Mouse (Mus musculus) ES-Bruce4 (cell line): ENCODE results near the gene Clcf1. TPM values are rescaled to one million over a fixed set of nuclear protein-coding genes. Genes with fewer than 3 reads are reported as not detected.

Source experiments
- H3K27ac ChIP-seq: 2 replicates; pipeline ENCODE4 v1.5.1; 2012; ENCODE audit warnings: low read length, inconsistent platforms; ENCODE audit not compliant: insufficient read depth
- H3K27me3 ChIP-seq: 2 replicates; pipeline ENCODE4 v1.6.1; 2012; ENCODE audit warnings: mild to moderate bottlenecking, low read length, inconsistent platforms; ENCODE audit not compliant: control insufficient read depth, poor library complexity, insufficient read depth, severe bottlenecking
- H3K36me3 ChIP-seq: 2 replicates; pipeline ENCODE4 v1.6.1; 2012; ENCODE audit warnings: inconsistent platforms, mild to moderate bottlenecking, low read length, moderate library complexity; ENCODE audit not compliant: control insufficient read depth, poor library complexity, insufficient read depth, severe bottlenecking
- H3K4me1 ChIP-seq: one replicate; pipeline ENCODE4 v1.8.1; 2011; ENCODE audit warnings: low read length; ENCODE audit not compliant: control insufficient read depth, insufficient read depth
- H3K4me3 ChIP-seq: 2 replicates; pipeline ENCODE4 v1.5.1; 2011; ENCODE audit warnings: low read depth, mild to moderate bottlenecking, low read length
- H3K9ac ChIP-seq: 2 replicates; pipeline ENCODE4 v1.6.1; 2012; ENCODE audit warnings: low read depth, mild to moderate bottlenecking, inconsistent platforms; ENCODE audit not compliant: poor library complexity, severe bottlenecking
- H3K9me3 ChIP-seq: replicated peaks from 2 replicates; pipeline ENCODE4 v1.6.1; 2012; ENCODE audit warnings: mild to moderate bottlenecking, low read length, inconsistent platforms; ENCODE audit not compliant: control insufficient read depth, poor library complexity, insufficient read depth, severe bottlenecking
- CTCF ChIP-seq: IDR thresholded peaks from one replicate; pipeline ENCODE4 v1.8.1; 2011; ENCODE audit warnings: low read depth, low read length
- EP300 ChIP-seq: IDR thresholded peaks from 2 replicates; pipeline ENCODE4 v1.6.1; 2011; ENCODE audit warnings: low read depth, low read length; ENCODE audit not compliant: insufficient read depth
- POLR2A ChIP-seq: IDR thresholded peaks from one replicate; pipeline ENCODE4 v1.8.1; 2011; ENCODE audit warnings: low read length; ENCODE audit not compliant: insufficient read depth
- polyA plus RNA-seq: library from polyadenylated mRNA; stranded (reverse); fragments of >200 nt; gene quantifications from 2 replicates; pipeline ENCODE4 v1.2.4, GENCODE M21; 2011; ENCODE audit warnings: low read depth; ENCODE audit not compliant: missing spikeins, insufficient read depth, insufficient read length

Gene Clcf1
- polyA plus RNA-seq, 1 experiment, result 1.5 TPM

GRCm38 (mm10) chr19:4181892-4182291 is 32.1 kb upstream of the Clcf1 start:
- H3K9ac ChIP-seq, result no peak overlapping the region
- H3K27me3 ChIP-seq, result no peaks in the 10 kb centered on the region
- no peaks in the 10 kb centered on the region for H3K9me3 ChIP-seq
- H3K4me3 ChIP-seq, result no peak overlapping the region
- no peak overlapping the region for H3K27ac ChIP-seq
- H3K4me1 ChIP-seq, result peaks cover 3% of the 10 kb centered on the region
- no peak for TF ChIP-seq CTCF
- H3K36me3 ChIP-seq, result no peaks in the 10 kb centered on the region

- Histone ChIP-seq H3K27ac (no peak overlapping the region), H3K4me3 (no peak overlapping the region)
Measured at GRCm38 (mm10) chr19:4183689-4184088, 30.3 kb upstream of the Clcf1 start.

GRCm38 (mm10) chr19:4184976-4185975 is 28.8 kb upstream of the Clcf1 start:
- Histone ChIP-seq H3K36me3 (no peaks in the 10 kb centered on the region), H3K9ac (no peak overlapping the region), H3K9me3 (no peaks in the 10 kb centered on the region), H3K27me3 (no peaks in the 10 kb centered on the region), H3K4me1 (peaks cover 3% of the 10 kb centered on the region), H3K4me3 (no peak overlapping the region), H3K27ac (no peak overlapping the region)
- TF ChIP-seq CTCF, result no peak
- no peak for TF ChIP-seq POLR2A
- TF ChIP-seq EP300, result no peak

More at GRCm38 (mm10) chr19:4183689-4184088, 30.3 kb upstream of the Clcf1 start:
- H3K9me3 ChIP-seq, result no peaks in the 10 kb centered on the region
- peaks cover 3% of the 10 kb centered on the region for H3K4me1 ChIP-seq
- no peaks in the 10 kb centered on the region for H3K27me3 ChIP-seq
- H3K9ac ChIP-seq, result no peak overlapping the region
- no peaks in the 10 kb centered on the region for H3K36me3 ChIP-seq
- TF ChIP-seq POLR2A, result no peak
- TF ChIP-seq CTCF, result no peak

GRCm38 (mm10) chr19:4187303-4187702 is 26.7 kb upstream of the Clcf1 start:
- Histone ChIP-seq H3K27me3 (no peaks in the 10 kb centered on the region), H3K9me3 (no peaks in the 10 kb centered on the region), H3K36me3 (no peaks in the 10 kb centered on the region), H3K9ac (no peak overlapping the region), H3K4me3 (no peak overlapping the region), H3K27ac (no peak overlapping the region), H3K4me1 (peaks cover 3% of the 10 kb centered on the region)
- no peak for TF ChIP-seq EP300
- no peak for TF ChIP-seq CTCF
- no peak for TF ChIP-seq POLR2A

- Histone ChIP-seq H3K9ac (no peak overlapping the region), H3K27ac (no peak overlapping the region), H3K36me3 (peaks cover 10% of the 10 kb centered on the region), H3K27me3 (no peaks in the 10 kb centered on the region), H3K4me1 (peaks cover 3% of the 10 kb centered on the region), H3K4me3 (no peak overlapping the region), H3K9me3 (no peaks in the 10 kb centered on the region)
- TF ChIP-seq POLR2A (no peak), CTCF (no peak), EP300 (no peak)
Measured at GRCm38 (mm10) chr19:4189051-4189620, 24.9 kb upstream of the Clcf1 start.

GRCm38 (mm10) chr19:4190831-4191334 is 23.2 kb upstream of the Clcf1 start, which contains the start of gene Tbc1d10c:
Gene Tbc1d10c (minus strand): TSS chr19:4191284.
- H3K27ac ChIP-seq, result peak within 1 kb of the TSS; percentile 88
- H3K4me3 ChIP-seq, result peak within 1 kb of the TSS; percentile 90
- peaks cover 27% of the 10 kb centered on the region for H3K36me3 ChIP-seq
- H3K27me3 ChIP-seq, result no peaks in the 10 kb centered on the region
- TF ChIP-seq POLR2A (no peak), EP300 (no peak), CTCF (no peak)
- H3K9ac ChIP-seq, result peak within 1 kb of the TSS; percentile 97
- H3K9me3 ChIP-seq, result no peaks in the 10 kb centered on the region
- no peaks in the 10 kb centered on the region for H3K4me1 ChIP-seq
